Mouse (Mus musculus): ENCODE measurements at regions not wholly inside any gene's neighbourhood (a gene's known extent, or its start where the extent isn't known, plus 50 kb on each side); places are given as distances from the start of the nearest gene placed in this dataset.
A peak's percentile ranks its signal among the peaks of the same experiment; 100 is the strongest.

DNA sequence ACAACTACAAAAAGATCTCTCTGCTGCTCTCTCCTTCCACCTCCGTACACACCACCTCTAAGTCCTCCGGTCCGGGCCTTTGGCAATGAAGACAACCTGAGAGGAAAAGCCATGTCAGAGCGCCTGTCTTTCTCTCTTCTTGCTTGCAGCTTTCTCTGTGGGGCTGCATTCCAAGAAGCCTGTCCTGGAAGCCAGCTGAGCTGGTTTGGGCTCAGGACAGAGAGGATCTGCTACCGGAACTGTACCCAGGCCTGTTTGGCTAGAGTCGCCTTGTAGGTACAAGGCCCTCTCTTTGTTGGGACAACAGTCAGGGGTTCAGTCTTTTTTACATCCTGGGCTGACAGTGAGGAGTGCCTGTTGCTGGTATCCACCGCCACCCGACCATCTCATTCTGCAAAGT is 321.4 kb downstream of the Med13l start:
- DNase-seq = no peak

- DNase-seq = no peak
Observed at GRCm38 (mm10) chr5:118888131-118888530, 327.7 kb downstream of the Med13l start.

DNA sequence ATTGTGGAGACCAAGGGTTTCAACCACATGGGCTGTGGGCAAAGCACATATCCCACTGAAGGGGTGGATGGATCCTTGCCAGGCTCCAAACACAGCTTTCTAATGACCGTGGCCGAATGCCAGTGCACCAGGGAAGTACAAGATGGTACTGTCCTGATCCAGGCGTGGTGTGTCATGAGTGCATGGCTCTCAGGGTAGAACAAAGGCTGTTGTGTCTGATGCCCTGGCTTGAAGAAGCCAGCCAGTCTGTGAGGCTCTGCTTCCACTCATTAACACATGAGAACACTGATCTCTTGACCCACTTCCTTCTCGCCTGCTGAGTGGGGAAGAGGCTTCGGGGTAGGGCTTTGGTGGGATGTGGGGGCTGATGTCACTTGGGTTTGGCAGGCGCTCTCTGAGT is 330.7 kb downstream of the Med13l start:
- peak; percentile 100 for DNase-seq

GRCm38 (mm10) chr5:118908224-118908623 is 347.7 kb downstream of the Med13l start:
- DNase-seq = peak; percentile 53

DNA sequence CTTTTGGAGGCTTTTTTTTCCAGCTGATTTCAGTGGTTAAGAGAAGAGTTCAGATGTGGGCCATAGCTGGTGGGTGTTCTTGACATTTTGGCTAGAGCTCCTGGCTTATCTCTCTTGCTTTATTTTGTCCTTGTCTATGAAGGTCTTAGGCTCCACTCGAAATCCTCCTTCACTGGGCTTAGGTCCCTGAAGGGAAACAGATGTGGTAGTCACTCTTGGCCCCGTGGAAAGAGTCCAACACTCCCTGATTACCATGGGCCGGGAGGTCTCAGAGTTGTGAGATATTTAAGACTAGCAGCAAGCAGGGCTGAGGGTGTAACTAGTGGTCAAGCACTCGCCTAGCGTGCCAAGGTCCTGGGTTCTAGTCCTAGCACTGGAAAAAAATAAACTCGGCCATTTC is 349.3 kb downstream of the Med13l start:
- DNase-seq = no peak

GRCm38 (mm10) chr5:118914191-118914750 is 353.8 kb downstream of the Med13l start:
- DNase-seq = peak; percentile 90

DNA sequence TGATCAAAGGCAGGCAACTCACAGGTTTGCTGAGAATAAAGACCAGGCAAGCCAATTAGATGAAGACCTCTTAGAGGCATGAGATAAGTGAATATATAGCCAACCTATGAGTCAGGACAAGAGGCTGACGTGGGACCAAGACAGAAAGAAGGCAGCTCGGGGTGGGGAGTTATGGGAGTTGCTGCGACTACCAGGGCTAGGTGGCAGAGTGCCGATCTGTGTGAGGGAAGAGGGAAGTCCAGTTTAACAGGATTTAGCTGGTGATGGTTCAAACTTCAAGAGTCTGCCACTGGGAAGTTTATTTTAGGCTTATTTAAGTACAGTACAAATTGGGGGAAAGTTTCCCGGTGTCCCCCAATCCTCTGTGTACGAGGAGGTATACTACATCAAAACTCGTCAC is 362.9 kb downstream of the Med13l start:
- DNase-seq = no peak

DNA sequence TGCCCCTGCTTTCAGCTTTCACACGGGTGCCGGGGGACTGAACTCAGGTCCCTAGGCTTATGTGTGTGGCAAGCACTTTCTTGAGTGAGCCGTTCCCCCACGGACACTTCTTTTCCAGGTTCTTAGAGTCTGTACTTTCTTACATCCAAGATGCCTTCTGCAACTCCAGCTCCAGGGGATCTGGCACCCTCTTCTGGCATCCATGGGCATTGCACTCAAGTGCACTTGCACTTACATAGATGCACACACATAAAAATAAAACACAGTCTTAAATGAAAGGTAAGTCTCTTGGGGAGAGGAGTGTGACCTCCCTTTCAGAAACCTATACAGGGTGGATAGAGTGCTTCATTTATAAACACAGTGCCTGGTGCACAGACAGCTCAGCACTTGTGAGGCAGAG is 368.6 kb downstream of the Med13l start:
- DNase-seq = no peak

- DNase-seq = peak; percentile 77
Observed at GRCm38 (mm10) chr5:118929990-118930501, 369.6 kb downstream of the Med13l start.

DNA sequence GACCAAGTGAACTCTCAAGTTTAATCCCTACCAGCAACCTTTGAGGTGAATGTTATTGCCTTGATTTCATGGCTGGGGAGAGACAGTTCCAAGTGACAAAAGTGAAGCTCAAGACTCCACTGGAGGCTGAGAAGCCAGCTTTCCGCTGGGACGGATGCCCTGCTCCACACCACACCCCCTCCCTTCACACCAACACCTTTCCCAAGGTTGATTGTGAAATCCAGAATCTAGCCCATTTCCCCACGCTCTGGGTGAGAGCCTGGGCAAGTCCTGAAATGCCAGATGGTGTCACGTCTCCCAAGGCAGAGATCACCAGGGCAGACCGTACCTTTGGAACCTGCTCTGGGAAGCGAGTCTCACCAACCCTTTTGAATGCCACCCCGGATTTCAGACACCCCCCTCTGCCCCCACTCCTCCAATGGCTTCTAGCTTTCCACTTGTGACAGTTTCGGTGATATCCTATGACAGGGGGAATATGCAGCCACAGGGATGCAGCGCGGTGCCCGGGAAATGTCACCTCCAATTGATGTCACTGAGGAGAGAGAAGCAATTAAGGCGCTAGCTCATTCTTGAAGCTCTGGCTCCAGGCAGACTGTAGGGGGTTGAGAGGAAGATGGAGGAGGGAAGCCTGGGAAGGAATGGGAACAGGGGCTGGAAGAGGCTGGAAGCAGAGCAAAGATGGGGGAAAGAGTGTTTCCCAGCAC is 379.0 kb downstream of the Med13l start:
- DNase-seq = peak; percentile 97

GRCm38 (mm10) chr5:118944256-118944655 is 383.8 kb downstream of the Med13l start:
- DNase-seq = peak; percentile 72

GRCm38 (mm10) chr5:118946090-118946489 is 385.6 kb downstream of the Med13l start:
- peak; percentile 54 for DNase-seq

GRCm38 (mm10) chr5:118946994-118947393 is 386.5 kb downstream of the Med13l start:
- DNase-seq = no peak

DNA sequence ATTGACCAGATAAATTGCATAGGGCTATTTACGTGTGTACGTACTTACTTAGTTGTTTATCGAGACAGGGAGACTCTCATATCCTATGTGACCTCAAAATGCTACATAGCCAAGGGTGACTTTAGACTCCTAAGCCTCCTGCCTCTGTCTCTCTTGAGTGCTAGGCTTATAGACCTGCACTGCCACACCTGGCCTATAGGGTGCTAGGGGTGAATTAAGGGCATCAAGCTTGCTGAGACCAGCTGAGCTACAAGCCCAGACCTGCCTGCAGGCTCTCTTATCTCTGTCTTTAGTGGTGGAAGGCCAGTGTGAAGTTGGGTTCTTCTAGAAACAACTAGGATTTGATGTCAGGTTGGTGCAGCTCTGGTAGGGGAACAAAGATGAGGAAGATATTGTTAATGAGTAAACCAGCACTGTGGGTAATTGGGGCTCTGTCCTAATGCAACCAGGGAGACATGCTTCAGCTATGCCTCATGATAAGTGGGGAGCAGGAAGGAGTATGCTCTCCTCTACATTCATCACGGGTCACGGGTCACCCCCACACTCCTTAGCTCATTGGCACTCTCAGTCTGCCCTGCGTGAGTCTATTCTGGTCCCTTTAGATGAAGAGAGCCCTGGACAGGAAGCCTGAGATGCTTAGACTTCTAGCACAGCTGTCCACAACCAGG is 387.8 kb downstream of the Med13l start:
- DNase-seq = no peak

- DNase-seq = no peak
Observed at GRCm38 (mm10) chr5:118951067-118951466, 390.6 kb downstream of the Med13l start.

DNA sequence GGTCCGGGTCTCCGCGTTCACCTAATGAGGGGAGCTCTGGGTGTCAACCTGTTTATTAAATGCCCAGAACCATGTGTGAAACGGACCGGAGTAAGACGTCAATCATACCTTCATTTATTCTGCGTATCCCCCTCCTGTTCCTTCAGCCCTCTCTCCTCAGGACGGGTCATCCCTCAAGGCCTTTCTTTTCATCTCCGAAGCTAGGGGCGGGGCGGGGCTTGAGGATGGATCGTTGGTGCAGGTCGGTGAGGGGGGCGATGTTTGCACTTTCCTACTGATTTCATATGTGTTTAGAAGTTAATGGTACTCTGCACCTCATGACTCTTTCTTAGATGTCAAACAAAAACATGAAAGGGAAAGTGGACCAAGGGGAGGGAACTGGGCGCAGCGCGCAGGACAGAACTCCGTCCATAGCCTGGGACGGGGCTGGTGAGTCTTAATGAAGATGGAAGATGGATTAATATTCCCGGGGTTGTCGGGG is 400.1 kb downstream of the Med13l start:
- no peak for DNase-seq

DNA sequence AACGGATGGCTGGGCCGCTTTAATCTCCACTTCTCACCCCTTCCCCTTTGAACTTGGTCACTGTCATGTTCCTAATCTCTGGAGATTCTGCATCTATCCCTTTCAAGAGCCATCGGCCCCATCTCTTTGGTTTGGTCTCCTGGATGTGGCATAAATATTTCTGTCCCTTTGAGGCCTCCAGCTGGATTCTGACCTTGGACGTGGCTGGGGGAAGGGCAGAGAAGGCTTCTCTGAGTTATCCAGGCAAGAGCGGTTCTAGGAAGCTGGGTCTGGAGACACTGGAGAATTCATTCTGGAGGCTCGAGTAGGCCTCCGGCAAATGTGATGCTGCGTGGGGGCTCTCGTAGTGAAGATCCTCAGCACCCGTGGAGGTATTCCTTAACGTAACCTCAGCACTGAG is 400.6 kb downstream of the Med13l start:
- DNase-seq = no peak

DNA sequence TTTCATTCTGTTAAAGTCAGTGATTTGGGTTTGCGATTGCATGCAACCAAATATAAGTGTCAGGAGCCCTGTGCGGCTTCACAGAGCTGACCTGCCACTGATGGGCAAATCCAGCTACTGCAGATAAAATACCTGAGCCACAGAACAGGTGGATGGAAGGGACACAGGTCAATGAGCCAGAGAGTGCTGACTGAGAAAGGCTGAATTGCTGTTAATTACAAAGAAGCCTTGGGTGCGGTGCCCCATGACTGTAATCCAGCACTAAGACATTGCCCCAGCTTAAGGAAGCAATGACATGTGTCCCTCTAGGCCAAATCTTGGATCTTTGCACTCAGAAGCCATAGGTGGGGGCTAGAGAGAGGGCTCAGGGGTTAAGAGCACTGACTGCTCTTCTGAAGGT is 401.7 kb downstream of the Med13l start:
- no peak for DNase-seq

DNA sequence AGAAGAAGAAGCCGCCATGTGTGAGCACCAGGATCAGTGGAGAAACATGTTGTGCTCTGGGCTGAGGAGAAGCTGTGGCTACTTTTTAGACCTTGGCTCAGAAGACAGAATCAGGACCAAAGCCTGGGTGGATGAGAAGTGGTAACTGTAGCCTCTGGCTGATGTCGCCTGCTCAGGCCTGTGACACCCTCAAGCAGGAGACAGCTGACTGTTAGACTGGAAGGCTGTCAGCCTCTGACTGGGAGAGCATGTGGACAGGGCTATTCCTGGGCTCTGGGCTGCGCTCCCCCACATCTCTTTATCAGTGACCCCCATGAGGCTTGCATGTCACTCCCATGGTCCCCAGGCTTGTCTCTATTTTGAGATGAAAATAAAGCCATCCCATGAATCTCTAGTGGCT is 402.5 kb downstream of the Med13l start:
- no peak for DNase-seq

GRCm38 (mm10) chr5:118966901-118967300 is 406.4 kb downstream of the Med13l start:
- no peak for DNase-seq

GRCm38 (mm10) chr5:118967718-118968117 is 407.2 kb downstream of the Med13l start:
- no peak for DNase-seq

DNA sequence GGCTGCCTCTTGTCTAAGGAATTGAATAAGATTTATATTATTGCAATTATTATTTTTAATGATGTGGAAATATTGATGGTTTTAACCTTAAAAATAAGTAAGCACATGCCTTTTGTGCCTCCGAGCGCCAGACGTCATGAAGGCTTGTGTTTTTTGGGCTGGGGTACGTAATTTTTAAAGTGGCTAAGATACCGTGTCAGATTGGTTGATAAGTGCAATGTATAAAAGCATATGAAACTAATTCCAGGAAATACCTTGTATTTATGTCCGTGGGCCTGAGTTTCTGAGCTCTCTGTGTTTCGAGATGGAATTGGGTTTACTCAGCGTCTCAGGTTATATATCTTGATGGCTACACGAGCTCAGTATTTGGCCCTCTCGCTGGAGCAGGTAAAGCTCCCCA is 414.7 kb downstream of the Med13l start:
- no peak for DNase-seq

DNA sequence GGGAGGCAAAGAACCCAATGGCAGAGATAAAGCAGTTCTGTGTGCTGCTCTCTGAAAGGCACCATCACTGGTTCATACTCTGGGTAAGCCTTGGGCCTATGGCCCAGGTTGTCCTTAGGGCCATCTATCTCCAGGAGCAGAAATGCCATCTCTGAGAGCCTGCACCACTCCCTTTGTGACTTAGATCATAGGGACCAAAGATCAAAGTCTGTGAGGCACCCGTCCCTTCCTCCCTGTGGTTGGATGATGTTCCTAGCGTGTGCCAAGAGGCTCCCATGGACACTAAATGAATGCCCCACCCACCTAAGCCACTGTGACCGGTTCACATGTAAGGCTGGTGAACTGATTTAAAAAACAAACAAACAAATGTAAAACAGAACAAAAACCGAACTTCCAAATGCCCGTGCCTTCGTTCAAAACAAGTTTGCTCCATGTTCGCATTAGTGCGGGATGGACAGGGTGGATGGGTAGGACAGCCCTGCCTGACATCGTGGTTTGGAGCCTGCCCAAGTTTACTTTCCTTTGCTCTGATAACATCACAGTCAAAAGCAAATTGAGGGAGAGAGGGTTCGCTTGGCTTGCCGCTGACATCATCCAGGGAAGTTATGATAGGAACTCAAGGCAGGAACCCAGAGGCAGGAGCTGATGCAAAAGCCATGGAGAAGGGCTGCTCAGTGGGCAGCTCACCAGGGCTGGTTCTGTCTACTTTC is 418.6 kb downstream of the Med13l start:
- DNase-seq = no peak
